In genomic region chr6:6581849-6582248, GRCm38 (mm10) we compare ENCODE assay signal across 18 mouse cellular contexts.
"Had no signal": no experiment of that assay in that cellular context is flagged by ENCODE, and none has a peak within 500 bp of the region (broad histone marks: within the 10 kb centered on the region; RNA-seq: fewer than 3 reads in every experiment).

No protein-coding gene starts in this region.

- H3K4me3 ChIP-seq: kidney, embryonic 15.5 days; limb, embryonic 12.5 days; liver, embryonic 13.5 days; lung, embryonic 15.5 days; megakaryocyte, embryonic 14.5 days; midbrain, embryonic 12.5 days; neural tube, embryonic 15.5 days; stomach, embryonic 15.5 days had no signal

- H3K4me1 ChIP-seq: stomach, embryonic 15.5 days had no signal

- H3K9me3 ChIP-seq: kidney, embryonic 15.5 days; limb, embryonic 12.5 days; liver, embryonic 13.5 days; lung, embryonic 15.5 days; megakaryocyte, embryonic 14.5 days; midbrain, embryonic 12.5 days; neural tube, embryonic 15.5 days; stomach, embryonic 15.5 days had no signal

- DNase-seq: kidney, adult 2 months; kidney, postnatal 14 days; layer of hippocampus, postnatal 36 days; liver; liver, embryonic 13.5 days; liver, postnatal 0 days; right cerebral cortex, adult 18-20 months; right cerebral cortex, postnatal 25 days; thymus, adult 2 months; thymus, postnatal 25 days had no signal

- H3K9ac ChIP-seq: kidney, embryonic 15.5 days; limb, embryonic 12.5 days; liver, embryonic 13.5 days; liver, postnatal 0 days; lung, embryonic 15.5 days; midbrain, embryonic 12.5 days; neural tube, embryonic 15.5 days; stomach, embryonic 15.5 days had no signal

- H3K27me3 ChIP-seq: kidney, embryonic 15.5 days; limb, embryonic 12.5 days; liver, embryonic 13.5 days; lung, embryonic 15.5 days; megakaryocyte, embryonic 14.5 days; midbrain, embryonic 12.5 days; neural tube, embryonic 15.5 days; stomach, embryonic 15.5 days had no signal

- H3K4me2 ChIP-seq: kidney, embryonic 15.5 days; limb, embryonic 12.5 days; liver, embryonic 13.5 days; lung, embryonic 15.5 days; midbrain, embryonic 12.5 days; neural tube, embryonic 15.5 days; stomach, embryonic 15.5 days had no signal

- H3K36me3 ChIP-seq: kidney, embryonic 15.5 days; limb, embryonic 12.5 days; liver, embryonic 13.5 days; lung, embryonic 15.5 days; midbrain, embryonic 12.5 days; neural tube, embryonic 15.5 days; stomach, embryonic 15.5 days had no signal

- H3K27ac ChIP-seq: kidney, embryonic 15.5 days; limb, embryonic 12.5 days; liver, embryonic 13.5 days; lung, embryonic 15.5 days; macrophage; midbrain, embryonic 12.5 days; neural tube, embryonic 15.5 days; stomach, embryonic 15.5 days had no signal
